Mouse (Mus musculus) right cerebral cortex, postnatal 10 days (tissue): ENCODE measurements at regions not wholly inside any gene's neighbourhood (a gene's known extent, or its start where the extent isn't known, plus 50 kb on each side); places are given as distances from the start of the nearest gene placed in this dataset.
A peak's percentile ranks its signal among the peaks of the same experiment; 100 is the strongest.

Experiments
- DNase-seq, 2 experiments: peaks; one replicate each; pipeline ENCODE4 v3.0.0; 2021; ENCODE audit warnings: low spot score in 2 of 2

DNA sequence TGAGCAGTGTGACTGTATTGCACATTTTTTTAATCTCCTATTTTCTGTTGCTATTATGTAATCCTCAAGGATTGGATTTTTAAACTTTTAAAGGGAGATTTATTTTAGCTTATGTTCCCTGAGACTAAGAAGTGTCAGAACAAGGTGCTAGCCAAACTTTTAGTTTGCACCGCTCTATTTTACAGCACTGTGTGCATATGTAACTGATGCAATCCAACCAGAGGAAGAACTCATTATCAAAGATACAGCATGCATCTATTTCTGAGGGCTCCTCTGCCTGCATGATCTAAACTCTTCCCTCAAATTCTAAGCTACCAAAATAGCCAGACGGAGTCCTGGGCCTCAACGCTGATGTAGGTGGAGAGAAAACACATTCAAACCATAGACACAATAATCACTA lies 1747.5 kb upstream of the Adam24 start:
- DNase-seq: peak in 1 of 2 experiments; percentile 17

DNA sequence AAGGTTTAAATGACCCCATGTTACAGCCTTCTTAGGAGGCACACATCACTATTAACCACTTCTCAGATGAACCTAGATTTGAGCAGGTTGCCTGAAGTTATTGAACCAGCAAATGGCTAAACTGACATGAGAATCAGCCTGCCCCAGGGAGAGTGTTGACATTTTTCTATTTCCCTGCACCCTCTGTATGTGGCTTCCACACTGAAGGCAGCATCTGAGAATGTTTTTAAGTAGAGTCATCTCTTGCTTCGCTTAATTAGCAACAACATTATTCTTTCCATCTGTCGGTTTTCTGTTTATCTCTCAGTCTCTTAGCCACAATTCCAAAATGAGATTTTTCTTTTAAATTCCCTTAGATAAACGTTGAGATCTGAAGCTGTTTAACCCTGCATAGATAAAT lies 1747.0 kb upstream of the Adam24 start:
- DNase-seq: no peak

DNA sequence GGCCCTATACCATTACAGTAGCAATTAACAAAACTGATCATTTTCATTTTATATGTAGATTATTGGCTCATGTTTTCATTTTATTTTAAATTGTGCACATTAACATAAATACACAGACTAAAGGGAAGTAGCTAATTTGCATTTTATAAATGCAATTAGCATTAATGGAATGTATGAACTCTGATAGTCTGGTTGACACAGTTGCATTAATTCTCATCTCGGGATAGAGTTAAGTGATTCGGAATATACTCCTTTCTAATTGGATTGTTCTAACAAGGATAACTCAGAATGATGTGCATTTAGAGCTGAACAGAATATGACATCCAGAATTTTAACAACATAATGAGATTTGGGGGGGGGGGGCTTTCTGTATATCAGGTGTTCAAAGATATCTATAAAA lies 1746.5 kb upstream of the Adam24 start:
- DNase-seq: no peak
